Mouse (Mus musculus): ENCODE results near the gene Tmem165.

Gene Tmem165

GRCm38 (mm10) chr5:76175051-76175450, 8.6 kb upstream of the Tmem165 start:
- DNase-seq, result no peak

- no peak for DNase-seq
Measured at GRCm38 (mm10) chr5:76176411-76176810, 7.3 kb upstream of the Tmem165 start.

- DNase-seq, result no peak
Measured at GRCm38 (mm10) chr5:76176841-76177240, 6.8 kb upstream of the Tmem165 start.

- no peak for DNase-seq
Measured at GRCm38 (mm10) chr5:76177664-76178063, 6.0 kb upstream of the Tmem165 start.

GRCm38 (mm10) chr5:76179171-76179570, 4.5 kb upstream of the Tmem165 start:
- no peak for DNase-seq

GRCm38 (mm10) chr5:76179791-76180190, 3.9 kb upstream of the Tmem165 start:
- DNase-seq, result no peak

- no peak for DNase-seq
Measured at GRCm38 (mm10) chr5:76182326-76182725, 1.4 kb upstream of the Tmem165 start.

- DNase-seq, result no peak
Measured at GRCm38 (mm10) chr5:76183043-76183749, 484 bp upstream of the Tmem165 start.

- DNase-seq, result peak; percentile 84
Measured at GRCm38 (mm10) chr5:76184286-76185080, 803 bp downstream of the Tmem165 start.

GRCm38 (mm10) chr5:76187885-76188284, 4.2 kb downstream of the Tmem165 start:
- DNase-seq, result no peak

- DNase-seq, result no peak
Measured at GRCm38 (mm10) chr5:76190609-76191008, 6.9 kb downstream of the Tmem165 start.

- DNase-seq, result no peak
Measured at GRCm38 (mm10) chr5:76193075-76193474, 9.4 kb downstream of the Tmem165 start.

GRCm38 (mm10) chr5:76194377-76194945, 10.8 kb downstream of the Tmem165 start:
- no peak for DNase-seq

GRCm38 (mm10) chr5:76199346-76199745, 15.7 kb downstream of the Tmem165 start:
- DNase-seq, result no peak

GRCm38 (mm10) chr5:76203171-76203570, 19.5 kb downstream of the Tmem165 start:
- DNase-seq, result no peak

GRCm38 (mm10) chr5:76205886-76206285, 22.2 kb downstream of the Tmem165 start:
- DNase-seq, result no peak

- DNase-seq, result no peak
Measured at GRCm38 (mm10) chr5:76208066-76208465, 24.4 kb downstream of the Tmem165 start.

GRCm38 (mm10) chr5:76216691-76217090, 33.0 kb downstream of the Tmem165 start:
- no peak for DNase-seq

- DNase-seq, result no peak
Measured at GRCm38 (mm10) chr5:76231171-76231855, 47.6 kb downstream of the Tmem165 start.

GRCm38 (mm10) chr5:76243274-76243673, 59.6 kb downstream of the Tmem165 start:
- DNase-seq, result no peak

GRCm38 (mm10) chr5:76243929-76244328, 60.2 kb downstream of the Tmem165 start:
- no peak for DNase-seq

GRCm38 (mm10) chr5:76244430-76244829, 60.8 kb downstream of the Tmem165 start:
- no peak for DNase-seq

- no peak for DNase-seq
Measured at GRCm38 (mm10) chr5:76245419-76245818, 61.7 kb downstream of the Tmem165 start.

Data from kidney, postnatal 14 days (tissue).